Mouse (Mus musculus): ENCODE measurements around the gene Dusp3. TPM values are rescaled to one million over a fixed set of nuclear protein-coding genes. Genes with fewer than 3 reads are reported as not detected.
A peak's percentile ranks its signal among the peaks of the same experiment; 100 is the strongest.

Gene Dusp3
- polyA plus RNA-seq, 1 experiment: 27.9 TPM

DNA sequence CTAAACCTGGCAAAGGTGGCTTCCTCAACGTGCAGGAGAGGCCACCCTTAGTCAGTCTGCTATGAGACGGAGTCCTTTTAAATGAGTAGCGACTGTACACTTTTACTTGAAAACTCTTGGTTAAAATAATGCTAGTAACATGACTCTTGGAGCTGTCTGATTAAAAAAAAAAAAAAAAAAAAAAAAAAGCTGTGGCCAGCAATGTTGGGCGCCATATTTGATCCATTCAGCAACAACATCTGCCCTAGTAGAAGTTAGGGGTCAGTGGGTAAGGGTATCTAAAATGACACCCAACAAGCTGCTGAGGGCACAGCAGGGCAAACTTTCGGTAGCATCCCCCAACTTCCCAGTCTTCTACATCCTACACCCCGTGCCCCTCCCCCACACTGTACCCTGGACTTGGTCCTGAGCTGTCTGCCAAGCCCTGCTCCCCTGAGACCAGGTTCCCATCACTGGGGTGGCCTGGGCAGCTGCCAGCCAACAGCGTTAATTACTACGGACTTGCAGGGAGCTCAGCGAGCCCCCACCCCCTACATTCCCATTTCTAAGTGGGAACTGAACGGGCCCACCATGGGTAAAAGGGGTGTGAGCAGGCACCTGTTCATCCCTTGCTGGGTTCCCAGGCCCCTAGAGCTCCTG, 59.7 kb downstream of the Dusp3 start:
- TF ChIP-seq POLR2A (IDR thresholded peaks at IDR 0.05; ENCODE audit: low read depth, low read length) (no peak), CTCF (IDR thresholded peaks at IDR 0.05; ENCODE audit: extremely low read depth, insufficient read length, insufficient replicate concordance, low read depth, low read length) (no peak)
- Histone ChIP-seq H3K36me3 (ENCODE audit: control insufficient read depth, insufficient read depth, low read length) (no peaks in the 10 kb centered on the region), H3K27me3 (ENCODE audit: control insufficient read depth, insufficient read depth, low read length) (no peaks in the 10 kb centered on the region), H3K4me1 (ENCODE audit: control insufficient read depth, insufficient read depth, insufficient read length, low read length) (no peaks in the 10 kb centered on the region; the same call in 1 of the 2 replicates), H3K4me3 (ENCODE audit: low read depth, low read length) (no peak overlapping the region), H3K27ac (ENCODE audit: insufficient read depth, low read depth, low read length) (no peak overlapping the region)
- 89% methylated on average over 10 of the region's 10 CpGs for WGBS

DNA sequence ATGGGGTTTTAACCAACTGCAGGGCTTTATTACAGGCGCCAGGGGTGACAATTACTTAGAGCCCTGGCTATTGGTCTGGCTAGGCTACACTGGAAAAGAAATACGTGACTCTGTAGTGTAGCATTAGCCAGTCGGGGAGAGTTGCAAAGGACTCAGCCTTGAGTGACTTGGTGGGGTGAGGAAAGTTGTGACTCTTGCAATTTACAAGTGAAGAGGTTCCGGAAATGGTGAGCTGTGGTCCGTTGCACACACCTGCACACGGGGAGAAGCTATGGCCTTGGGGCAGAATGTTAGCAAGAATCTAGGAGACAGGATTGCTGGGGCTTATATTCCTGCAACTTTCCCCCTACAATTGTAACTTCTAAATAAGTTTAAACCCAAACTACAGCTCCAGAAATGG, 61.2 kb downstream of the Dusp3 start:
- no peak overlapping the region for H3K27ac ChIP-seq (ENCODE audit: insufficient read depth, low read depth, low read length)
- no peaks in the 10 kb centered on the region for H3K36me3 ChIP-seq (ENCODE audit: control insufficient read depth, insufficient read depth, low read length)
- WGBS: 74% methylated on average over 6 of the region's 6 CpGs
- H3K27me3 ChIP-seq (ENCODE audit: control insufficient read depth, insufficient read depth, low read length): no peaks in the 10 kb centered on the region
- H3K4me1 ChIP-seq (ENCODE audit: control insufficient read depth, insufficient read depth, insufficient read length, low read length): no peaks in the 10 kb centered on the region; the same call in 1 of the 2 replicates
- no peak overlapping the region for H3K4me3 ChIP-seq (ENCODE audit: low read depth, low read length)
- TF ChIP-seq CTCF (IDR thresholded peaks at IDR 0.05; ENCODE audit: extremely low read depth, insufficient read length, insufficient replicate concordance, low read depth, low read length) (no peak), POLR2A (IDR thresholded peaks at IDR 0.05; ENCODE audit: low read depth, low read length) (no peak)

DNA sequence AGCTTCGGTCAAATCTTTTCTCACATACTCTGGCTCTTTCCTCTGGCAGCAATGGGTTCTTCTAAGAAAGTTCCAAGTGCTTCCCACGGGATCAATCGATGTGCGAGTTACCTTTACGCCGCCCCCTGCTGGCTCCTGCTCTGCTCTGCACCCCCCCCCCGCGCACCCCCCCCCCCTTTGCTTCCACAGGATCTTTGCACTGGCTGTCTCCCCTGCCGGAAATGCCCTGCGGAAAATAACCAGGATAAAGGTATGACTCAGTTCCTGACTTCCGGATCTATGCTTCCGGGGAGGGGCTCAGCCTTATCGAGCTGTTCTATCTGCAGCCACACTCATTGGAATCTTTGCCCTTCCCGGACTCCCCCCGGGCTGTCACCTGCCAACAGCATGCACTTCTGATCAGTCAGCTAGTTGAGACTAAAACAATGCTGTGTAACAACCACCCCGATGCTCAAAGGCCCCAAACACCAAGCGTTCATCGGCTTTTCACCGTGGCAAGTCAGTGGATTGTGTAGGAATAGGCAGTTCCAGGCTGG, 62.3 kb downstream of the Dusp3 start:
- no peak overlapping the region for H3K27ac ChIP-seq (ENCODE audit: insufficient read depth, low read depth, low read length)
- no peaks in the 10 kb centered on the region for H3K27me3 ChIP-seq (ENCODE audit: control insufficient read depth, insufficient read depth, low read length)
- TF ChIP-seq CTCF (IDR thresholded peaks at IDR 0.05; ENCODE audit: extremely low read depth, insufficient read length, insufficient replicate concordance, low read depth, low read length): peak; percentile 26; the same call in 1 of the 2 replicates
- TF ChIP-seq POLR2A (IDR thresholded peaks at IDR 0.05; ENCODE audit: low read depth, low read length): no peak
- no peaks in the 10 kb centered on the region for H3K36me3 ChIP-seq (ENCODE audit: control insufficient read depth, insufficient read depth, low read length)
- no peak overlapping the region for H3K4me3 ChIP-seq (ENCODE audit: low read depth, low read length)
- no peaks in the 10 kb centered on the region; the same call in 1 of the 2 replicates for H3K4me1 ChIP-seq (ENCODE audit: control insufficient read depth, insufficient read depth, insufficient read length, low read length)
- 61% methylated on average over 19 of the region's 19 CpGs for WGBS

DNA sequence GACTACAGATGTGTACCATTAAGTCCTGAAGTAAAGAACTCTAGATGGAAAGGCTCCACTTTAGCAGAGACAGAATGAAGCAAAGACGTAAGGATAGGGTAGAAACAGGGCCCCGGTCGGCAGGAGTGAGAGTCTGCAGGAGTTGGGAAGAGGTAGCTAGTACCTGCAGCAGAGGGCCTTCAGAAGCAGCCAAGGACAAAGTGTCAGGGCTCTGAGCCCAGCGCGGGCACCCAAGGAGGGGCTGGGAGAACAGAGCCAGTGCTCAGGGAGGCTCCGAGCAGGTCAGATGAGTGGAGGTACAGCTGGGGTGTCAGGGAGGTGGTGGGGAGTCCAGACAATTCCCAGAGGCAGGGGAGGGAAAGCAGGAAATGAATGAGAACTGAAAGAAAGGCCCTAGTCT, 62.8 kb downstream of the Dusp3 start:
- no peaks in the 10 kb centered on the region for H3K27me3 ChIP-seq (ENCODE audit: control insufficient read depth, insufficient read depth, low read length)
- no peaks in the 10 kb centered on the region for H3K36me3 ChIP-seq (ENCODE audit: control insufficient read depth, insufficient read depth, low read length)
- TF ChIP-seq CTCF (IDR thresholded peaks at IDR 0.05; ENCODE audit: extremely low read depth, insufficient read length, insufficient replicate concordance, low read depth, low read length) (no peak), POLR2A (IDR thresholded peaks at IDR 0.05; ENCODE audit: low read depth, low read length) (no peak)
- H3K4me1 ChIP-seq (ENCODE audit: control insufficient read depth, insufficient read depth, insufficient read length, low read length): no peaks in the 10 kb centered on the region; the same call in 1 of the 2 replicates
- no peak overlapping the region for H3K4me3 ChIP-seq (ENCODE audit: low read depth, low read length)
- no peak overlapping the region for H3K27ac ChIP-seq (ENCODE audit: insufficient read depth, low read depth, low read length)
- 79% methylated on average over 6 of the region's 6 CpGs for WGBS

DNA sequence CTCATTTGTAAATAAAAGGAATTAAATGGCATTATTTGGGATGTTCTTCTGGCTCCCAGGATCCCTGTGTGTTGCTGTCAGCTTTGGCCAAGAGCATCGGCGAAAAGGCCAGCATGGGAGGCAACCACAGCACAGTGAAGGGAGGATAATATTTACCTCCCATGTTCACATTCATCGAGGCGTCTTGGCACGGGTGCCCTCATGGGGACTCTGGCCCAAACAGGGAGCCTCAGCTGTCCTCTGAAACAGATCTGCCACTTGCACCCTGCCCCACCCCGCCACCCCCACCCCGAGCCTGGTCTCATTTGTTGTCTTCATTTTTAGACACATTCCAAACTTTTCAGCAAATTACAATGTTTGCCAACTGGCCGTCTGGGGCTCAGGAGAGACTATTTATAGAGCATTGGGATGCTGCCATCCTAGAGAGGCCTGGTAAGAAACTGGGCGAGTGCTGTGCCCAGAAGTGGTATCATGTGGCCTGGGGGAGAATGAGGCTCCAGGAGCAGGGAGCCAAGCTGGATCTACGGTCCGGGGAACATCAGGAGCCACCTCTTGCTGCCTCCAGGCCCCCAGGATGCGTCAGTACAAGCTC, 65.4 kb downstream of the Dusp3 start:
- Histone ChIP-seq H3K36me3 (ENCODE audit: control insufficient read depth, insufficient read depth, low read length) (no peaks in the 10 kb centered on the region), H3K27me3 (ENCODE audit: control insufficient read depth, insufficient read depth, low read length) (no peaks in the 10 kb centered on the region), H3K27ac (ENCODE audit: insufficient read depth, low read depth, low read length) (no peak overlapping the region), H3K4me3 (ENCODE audit: low read depth, low read length) (no peak overlapping the region), H3K4me1 (ENCODE audit: control insufficient read depth, insufficient read depth, insufficient read length, low read length) (no peaks in the 10 kb centered on the region)
- WGBS: 71% methylated on average over 12 of the region's 12 CpGs
- no peak for TF ChIP-seq POLR2A (IDR thresholded peaks at IDR 0.05; ENCODE audit: low read depth, low read length)
- TF ChIP-seq CTCF (IDR thresholded peaks at IDR 0.05; ENCODE audit: extremely low read depth, insufficient read length, insufficient replicate concordance, low read depth, low read length): no peak

Other genes starting within 250 kb of the Dusp3 start
- 0.95 and 2.3 TPM in 2 replicates for gene Etv4, start 201.6 kb downstream of the Dusp3 start, polyA plus RNA-seq (2012; rRNA removed)
- 0.42 and 0.65 TPM in 2 replicates for gene Meox1, start 92.6 kb downstream of the Dusp3 start, polyA plus RNA-seq (2012; rRNA removed)
- not detected in 2 replicates for gene Sost, start 20.0 kb downstream of the Dusp3 start, polyA plus RNA-seq (2012; rRNA removed)
- not detected in 2 replicates for gene Cfap97d1, start 2.7 kb downstream of the Dusp3 start, polyA plus RNA-seq (2012; rRNA removed)
- 0.55 and 0.90 TPM in 2 replicates for gene Mpp3, start 41.4 kb upstream of the Dusp3 start, polyA plus RNA-seq (2012; rRNA removed)
- 3.8 and 5.4 TPM in 2 replicates for gene Cd300lg, start 54.5 kb upstream of the Dusp3 start, polyA plus RNA-seq (2012; rRNA removed)
- 1.2 and 1.6 TPM in 2 replicates for gene Mpp2, start 101.5 kb upstream of the Dusp3 start, polyA plus RNA-seq (2012; rRNA removed)
- 11.5 TPM in 1 of 2 replicates, not detected in the other for gene Ppy, start 114.3 kb upstream of the Dusp3 start, polyA plus RNA-seq (2012; rRNA removed)
- 137 and 596 TPM in 2 replicates for gene Pyy, start 120.8 kb upstream of the Dusp3 start, polyA plus RNA-seq (2012; rRNA removed)
- 44.2 and 87.7 TPM in 2 replicates for gene Nags, start 158.5 kb upstream of the Dusp3 start, polyA plus RNA-seq (2012; rRNA removed)
- gene Tmem101, start 169.4 kb upstream of the Dusp3 start, polyA plus RNA-seq (2012; rRNA removed): 8.3 and 13.0 TPM in 2 replicates
- gene Lsm12, start 198.3 kb upstream of the Dusp3 start, polyA plus RNA-seq (2012; rRNA removed): 8.3 and 18.7 TPM in 2 replicates
- gene G6pc3, start 202.6 kb upstream of the Dusp3 start, polyA plus RNA-seq (2012; rRNA removed): 41.0 and 53.8 TPM in 2 replicates
- 82.5 and 102 TPM in 2 replicates for gene Hdac5, start 243.2 kb upstream of the Dusp3 start, polyA plus RNA-seq (2012; rRNA removed)

All from small intestine, adult 2 months (tissue).